Mouse (Mus musculus) kidney, adult 9 months (tissue): Measurements from ENCODE around the gene Bcas2.

ENCODE experiments used
- DNase-seq: peaks from one replicate; pipeline ENCODE4 v3.0.0; 2022

Bcas2 gene

GRCm38 (mm10) chr3:103171505-103172267 lies at the start of gene Bcas2:
Gene Bcas2, plus strand, starts transcription at chr3:103171655.
- DNase-seq: peak; percentile 98

- no peak for DNase-seq
Observed at GRCm38 (mm10) chr3:103123636-103124035, 47.8 kb upstream of the Bcas2 start.

- no peak for DNase-seq
Observed at GRCm38 (mm10) chr3:103126138-103126537, 45.3 kb upstream of the Bcas2 start.

GRCm38 (mm10) chr3:103127177-103127576 lies 44.3 kb upstream of the Bcas2 start:
- no peak for DNase-seq

GRCm38 (mm10) chr3:103127721-103128120 lies 43.7 kb upstream of the Bcas2 start:
- no peak for DNase-seq

- no peak for DNase-seq
Observed at GRCm38 (mm10) chr3:103128251-103128650, 43.2 kb upstream of the Bcas2 start.

- DNase-seq: no peak
Observed at GRCm38 (mm10) chr3:103129367-103130159, 41.9 kb upstream of the Bcas2 start.

- peak; percentile 47 for DNase-seq
Observed at GRCm38 (mm10) chr3:103130236-103130751, 41.2 kb upstream of the Bcas2 start.

- no peak for DNase-seq
Observed at GRCm38 (mm10) chr3:103133098-103133497, 38.4 kb upstream of the Bcas2 start.

- no peak for DNase-seq
Observed at GRCm38 (mm10) chr3:103136414-103137077, 34.9 kb upstream of the Bcas2 start.

- DNase-seq: peak; percentile 26
Observed at GRCm38 (mm10) chr3:103139047-103139446, 32.4 kb upstream of the Bcas2 start.

GRCm38 (mm10) chr3:103140095-103140838 lies 31.2 kb upstream of the Bcas2 start:
- DNase-seq: peak; percentile 30

- no peak for DNase-seq
Observed at GRCm38 (mm10) chr3:103141287-103141686, 30.2 kb upstream of the Bcas2 start.

- no peak for DNase-seq
Observed at GRCm38 (mm10) chr3:103142366-103142765, 29.1 kb upstream of the Bcas2 start.

GRCm38 (mm10) chr3:103145336-103145735 lies 26.1 kb upstream of the Bcas2 start:
- no peak for DNase-seq

- DNase-seq: no peak
Observed at GRCm38 (mm10) chr3:103145791-103146190, 25.7 kb upstream of the Bcas2 start.

- DNase-seq: peak; percentile 13
Observed at GRCm38 (mm10) chr3:103146330-103147166, 24.9 kb upstream of the Bcas2 start.

- DNase-seq: no peak
Observed at GRCm38 (mm10) chr3:103147775-103148174, 23.7 kb upstream of the Bcas2 start.

- no peak for DNase-seq
Observed at GRCm38 (mm10) chr3:103148941-103149340, 22.5 kb upstream of the Bcas2 start.

- no peak for DNase-seq
Observed at GRCm38 (mm10) chr3:103153761-103154160, 17.7 kb upstream of the Bcas2 start.

GRCm38 (mm10) chr3:103159232-103159900 lies 12.1 kb upstream of the Bcas2 start:
- DNase-seq: no peak
